Mouse (Mus musculus) olfactory bulb, adult 2 months (tissue): ENCODE data around the gene Capn2.

Experiments used
- CTCF ChIP-seq: fragments of 200-500 bp; IDR thresholded peaks from 2 replicates; pipeline ENCODE4 v1.5.1; 2012; ENCODE audit warnings: low read depth, mild to moderate bottlenecking, low read length, moderate library complexity; ENCODE audit not compliant: insufficient read depth
- POLR2A ChIP-seq: fragments of 200-500 bp; IDR thresholded peaks from 2 replicates; pipeline ENCODE4 v1.6.1; 2012; ENCODE audit warnings: mild to moderate bottlenecking, low read depth, low read length, moderate library complexity; ENCODE audit not compliant: insufficient read depth

DNA sequence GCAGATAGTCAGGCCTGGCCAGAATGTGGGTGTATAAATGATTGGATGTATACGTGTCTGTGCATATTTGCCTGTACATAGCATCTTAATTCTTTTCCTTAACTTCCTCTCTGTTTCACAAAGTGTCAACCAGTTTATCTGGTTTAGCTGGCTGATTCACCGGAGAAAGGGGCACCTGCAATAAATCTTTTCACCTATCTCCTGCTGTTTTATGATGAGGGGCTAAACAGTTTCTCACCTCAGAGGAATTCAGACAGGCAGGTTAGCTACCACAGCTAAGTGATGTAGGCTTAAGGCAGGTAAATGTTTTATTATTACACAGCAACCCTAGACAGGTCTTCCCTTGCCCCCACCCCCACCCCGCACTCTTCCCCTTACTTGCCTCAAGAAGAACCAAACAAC lies 17.7 kb upstream of the Capn2 start:
- no peak for TF ChIP-seq CTCF
- no peak for TF ChIP-seq POLR2A
